Mouse (Mus musculus): ENCODE measurements around the gene Pxk.

Gene Pxk

GRCm38 (mm10) chr14:8192727-8193126 is 94.7 kb downstream of the Pxk start:
- no peak for DNase-seq (ENCODE audit: low read depth, low spot score)

DNA sequence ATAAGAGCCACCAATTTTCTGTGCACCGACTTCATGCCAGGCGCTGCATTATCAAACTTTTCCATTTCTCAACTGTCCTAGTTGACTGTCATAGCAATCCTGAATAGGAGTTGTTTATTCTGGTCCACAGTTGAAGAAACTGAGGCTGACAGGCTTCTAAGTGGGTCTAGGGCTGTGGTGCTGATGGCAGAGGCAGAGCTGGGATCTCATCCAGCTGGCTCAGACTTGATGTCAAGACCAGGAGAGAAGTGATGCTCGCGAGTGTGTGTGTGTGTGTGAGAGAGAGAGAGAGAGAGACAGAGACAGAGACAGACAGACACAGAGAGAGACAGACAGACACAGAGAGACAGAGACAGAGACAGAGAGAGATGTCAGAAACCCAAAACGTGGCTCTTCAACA is 102.8 kb downstream of the Pxk start:
- DNase-seq (ENCODE audit: low read depth, low spot score), result no peak

- peak; percentile 25 for DNase-seq (ENCODE audit: low read depth, low spot score)
These were observed 103.7 kb downstream of the Pxk start for GRCm38 (mm10) chr14:8201715-8202114.

DNA sequence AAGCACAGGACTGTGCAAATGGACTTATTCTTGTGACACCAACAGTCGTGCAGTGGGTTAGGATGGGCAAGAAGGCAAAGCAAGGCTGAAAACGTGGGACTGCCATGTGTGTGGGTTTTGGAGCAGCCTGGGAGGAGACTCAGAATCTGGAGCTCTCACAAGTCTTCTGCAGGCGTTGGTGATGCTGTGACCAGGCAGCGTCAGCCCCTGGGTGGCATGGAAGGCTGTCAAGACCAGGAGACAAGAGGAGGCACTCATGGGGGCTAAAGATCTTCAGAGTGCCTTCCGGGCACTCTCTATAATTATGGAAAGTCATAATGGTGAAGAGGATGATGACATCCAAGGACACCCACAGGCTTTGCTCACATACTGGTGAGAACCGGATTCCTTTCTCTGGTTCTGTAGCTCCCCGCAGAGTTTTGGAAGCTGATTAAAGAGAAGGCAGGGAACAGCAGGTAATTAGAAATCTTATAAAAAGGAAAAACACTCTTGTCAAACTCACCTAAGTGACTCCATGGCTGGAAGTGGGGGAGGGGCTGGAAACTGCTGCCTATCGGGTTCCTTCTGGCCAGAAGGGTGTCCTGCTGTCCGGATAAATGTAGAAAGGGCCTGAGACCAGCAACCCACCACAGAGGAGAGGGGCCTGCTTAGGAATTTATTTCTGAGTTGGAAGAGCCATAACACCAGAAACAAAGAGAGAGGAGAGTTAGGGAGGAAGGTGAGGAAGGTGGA is 108.3 kb downstream of the Pxk start:
- no peak for DNase-seq (ENCODE audit: low read depth, low spot score)

DNA sequence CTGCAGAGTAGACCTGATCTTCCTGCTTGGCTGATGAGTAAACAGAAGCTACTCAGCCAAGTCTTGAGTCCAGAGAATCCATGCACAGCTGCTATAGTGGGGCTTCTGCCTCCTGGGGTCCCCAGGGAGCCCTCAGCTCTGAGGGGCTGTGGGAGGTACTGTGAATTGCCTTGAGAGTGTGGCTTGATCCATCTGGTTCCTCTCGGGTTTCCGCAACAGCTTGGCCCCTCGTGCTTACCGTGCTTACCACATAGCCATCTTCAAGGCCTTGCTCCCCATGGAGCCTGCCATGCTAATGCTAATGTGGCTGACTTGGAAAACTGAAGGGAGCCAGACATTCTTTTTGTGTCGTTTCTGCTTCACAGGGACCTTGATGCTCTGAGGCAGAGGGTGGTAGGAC is 109.1 kb downstream of the Pxk start:
- DNase-seq (ENCODE audit: low read depth, low spot score), result peak; percentile 80

- no peak for DNase-seq (ENCODE audit: low read depth, low spot score)
These were observed 109.5 kb downstream of the Pxk start for GRCm38 (mm10) chr14:8207543-8207942.

- no peak for DNase-seq (ENCODE audit: low read depth, low spot score)
These were observed 110.9 kb downstream of the Pxk start for GRCm38 (mm10) chr14:8208876-8209275.

DNA sequence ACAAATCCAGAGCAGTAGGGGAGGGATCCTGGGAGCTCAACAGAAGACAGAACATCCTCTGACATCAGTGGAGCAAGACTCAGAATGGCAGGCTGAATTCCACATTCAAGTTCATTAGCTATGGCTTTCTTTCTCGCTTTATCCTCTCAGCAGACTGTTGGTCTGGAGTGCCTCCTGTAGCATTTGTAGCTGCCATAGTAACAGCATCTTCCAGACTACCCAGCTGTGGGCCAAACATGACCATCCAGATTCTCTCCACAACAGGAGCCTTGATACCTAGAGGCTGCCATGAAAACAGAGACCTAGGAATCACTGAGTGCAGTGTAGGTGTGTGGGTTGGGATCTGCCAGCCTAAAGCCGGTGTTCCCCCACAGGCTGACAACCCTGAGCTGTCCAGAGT is 111.9 kb downstream of the Pxk start:
- DNase-seq (ENCODE audit: low read depth, low spot score), result no peak

- DNase-seq (ENCODE audit: low read depth, low spot score), result no peak
These were observed 115.0 kb downstream of the Pxk start for GRCm38 (mm10) chr14:8212996-8213395.

- DNase-seq (ENCODE audit: low read depth, low spot score), result peak; percentile 95
These were observed 115.8 kb downstream of the Pxk start, which contains the start of gene Kctd6 for GRCm38 (mm10) chr14:8213803-8214224. Gene Kctd6, plus strand, starts transcription at chr14:8214140.
